Mouse (Mus musculus): ENCODE data around the gene Olfr643. TPM values are rescaled to one million over a fixed set of nuclear protein-coding genes. Genes with fewer than 3 reads are reported as not detected.

Olfr643 gene
- not detected in 2 replicates for polyA plus RNA-seq (2011; ENCODE audit: insufficient read length, low read depth, missing spikeins)

DNA sequence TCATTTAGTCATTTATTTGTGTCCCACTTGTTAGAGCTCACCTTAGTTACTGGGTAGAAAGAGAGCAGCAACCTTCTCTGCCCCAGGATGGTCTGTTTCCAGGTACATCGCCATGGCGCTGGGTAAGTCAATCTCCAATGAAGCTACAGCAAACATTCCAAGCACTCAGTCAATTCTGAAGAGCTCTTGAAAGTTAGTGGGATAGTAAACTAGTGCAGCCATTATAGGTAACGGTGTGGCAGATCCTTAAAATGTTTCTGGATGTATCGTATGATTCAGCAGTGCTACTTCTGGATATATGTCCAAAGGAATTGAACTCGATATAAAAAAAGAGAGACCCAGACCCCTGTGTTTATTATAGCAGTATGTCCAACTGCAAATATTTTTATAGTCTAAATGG is at the start of gene Olfr643:
Gene Olfr643, minus strand, starts transcription at position 101 of the 400 bp plus-strand sequence.
- H3K27ac ChIP-seq (ENCODE audit: insufficient read depth, low read length): no peak within 1 kb of the TSS
- no peak within 1 kb of the TSS for H3K4me3 ChIP-seq (ENCODE audit: insufficient read depth, low read length)
- H3K4me1 ChIP-seq (ENCODE audit: control insufficient read depth, insufficient read depth, low read length): no peaks in the 10 kb centered on the region
- no peak for TF ChIP-seq CTCF (IDR thresholded peaks at IDR 0.05; ENCODE audit: borderline replicate concordance, insufficient read depth, low read length)
- no peak for TF ChIP-seq POLR2A (IDR thresholded peaks at IDR 0.05; ENCODE audit: low read depth, low read length)

DNA sequence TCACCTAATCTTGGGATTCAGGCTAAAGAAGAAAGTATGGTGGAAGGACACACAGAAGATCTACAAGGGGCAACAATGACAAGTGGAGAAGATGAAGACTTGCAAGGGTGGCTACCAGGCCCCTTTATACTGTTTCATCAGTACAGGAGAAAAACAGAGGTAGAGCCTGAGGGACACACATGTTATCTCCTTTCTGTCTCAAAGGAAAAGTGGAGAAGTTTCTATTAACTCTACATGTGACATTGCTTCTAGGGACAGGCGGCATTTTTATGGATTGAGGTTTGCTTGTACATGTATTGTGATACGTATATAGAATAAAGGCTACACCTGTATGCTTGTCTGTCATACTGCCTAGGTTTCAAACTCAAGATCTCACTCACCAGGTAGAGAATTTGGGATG is 46.1 kb upstream of the Olfr643 start, which contains the start of gene Olfr648:
Gene Olfr648, minus strand, starts transcription at position 101 of the 400 bp plus-strand sequence.
- no peaks in the 10 kb centered on the region for H3K4me1 ChIP-seq (ENCODE audit: control insufficient read depth, insufficient read depth, low read length)
- TF ChIP-seq POLR2A (IDR thresholded peaks at IDR 0.05; ENCODE audit: low read depth, low read length) (no peak), CTCF (IDR thresholded peaks at IDR 0.05; ENCODE audit: borderline replicate concordance, insufficient read depth, low read length) (no peak)

DNA sequence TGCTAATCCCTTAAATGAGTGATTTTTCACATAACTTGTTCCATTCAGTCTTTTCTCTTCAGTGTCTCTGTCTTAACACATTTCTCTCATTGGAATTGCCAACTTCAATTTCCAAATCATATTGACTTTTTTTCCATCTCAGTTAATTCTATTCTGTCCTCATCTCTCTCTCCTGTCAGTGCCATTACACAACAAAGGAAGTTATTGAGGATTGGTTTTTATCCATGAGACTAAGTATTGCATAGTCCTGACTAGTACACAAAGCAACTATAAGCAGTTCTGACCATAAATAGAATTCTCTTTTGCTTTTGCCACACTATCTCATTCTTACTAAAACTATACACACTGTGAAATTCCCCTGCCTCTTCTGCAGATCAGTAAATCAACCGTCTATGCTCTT is 41.9 kb upstream of the Olfr643 start:
- TF ChIP-seq CTCF (IDR thresholded peaks at IDR 0.05; ENCODE audit: borderline replicate concordance, insufficient read depth, low read length) (no peak), POLR2A (IDR thresholded peaks at IDR 0.05; ENCODE audit: low read depth, low read length) (no peak)
- no peaks in the 10 kb centered on the region for H3K4me1 ChIP-seq (ENCODE audit: control insufficient read depth, insufficient read depth, low read length)

More for the DNA sequence above, 46.1 kb upstream of the Olfr643 start, which contains the start of gene Olfr648:
- H3K4me3 ChIP-seq (ENCODE audit: insufficient read depth, low read length): no peak within 1 kb of the TSS
- H3K27ac ChIP-seq (ENCODE audit: insufficient read depth, low read length): no peak within 1 kb of the TSS

DNA sequence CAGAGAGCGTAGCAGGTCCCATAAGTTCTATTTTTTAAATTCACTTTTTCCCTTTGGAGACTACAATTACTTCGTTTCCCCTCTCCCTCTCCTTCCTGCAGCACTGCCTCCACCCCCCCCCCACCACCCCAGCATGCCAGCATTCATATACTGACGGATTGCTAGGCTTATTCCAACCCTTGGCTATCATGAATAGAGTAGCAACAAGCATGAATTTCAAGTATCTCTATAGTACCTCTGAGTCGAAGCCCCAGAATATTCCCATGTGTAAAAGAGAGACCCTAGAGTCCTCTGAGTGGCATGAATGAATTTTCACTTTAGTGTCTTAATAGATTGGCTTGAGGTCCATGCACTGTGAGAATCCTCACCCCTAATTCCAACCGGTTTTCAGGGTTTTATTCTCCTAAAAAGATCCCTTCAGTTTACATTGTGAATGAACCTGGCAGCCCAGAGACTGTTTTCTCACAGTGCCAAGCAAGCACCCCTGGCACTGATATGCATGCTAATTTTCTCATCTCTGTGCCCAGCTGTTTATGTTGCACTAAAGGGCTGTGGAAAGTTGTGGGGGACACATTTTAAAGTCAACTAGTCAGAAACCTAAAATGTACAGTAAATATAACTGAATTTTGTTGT is 41.3 kb upstream of the Olfr643 start:
- Histone ChIP-seq H3K4me1 (ENCODE audit: control insufficient read depth, insufficient read depth, low read length) (no peaks in the 10 kb centered on the region), H3K4me3 (ENCODE audit: insufficient read depth, low read length) (no peak overlapping the region), H3K27ac (ENCODE audit: insufficient read depth, low read length) (no peak overlapping the region)
- TF ChIP-seq POLR2A (IDR thresholded peaks at IDR 0.05; ENCODE audit: low read depth, low read length): no peak
- no peak for TF ChIP-seq CTCF (IDR thresholded peaks at IDR 0.05; ENCODE audit: borderline replicate concordance, insufficient read depth, low read length)

More for the DNA sequence above, 41.9 kb upstream of the Olfr643 start:
- Histone ChIP-seq H3K27ac (ENCODE audit: insufficient read depth, low read length) (no peak overlapping the region), H3K4me3 (ENCODE audit: insufficient read depth, low read length) (no peak overlapping the region)

DNA sequence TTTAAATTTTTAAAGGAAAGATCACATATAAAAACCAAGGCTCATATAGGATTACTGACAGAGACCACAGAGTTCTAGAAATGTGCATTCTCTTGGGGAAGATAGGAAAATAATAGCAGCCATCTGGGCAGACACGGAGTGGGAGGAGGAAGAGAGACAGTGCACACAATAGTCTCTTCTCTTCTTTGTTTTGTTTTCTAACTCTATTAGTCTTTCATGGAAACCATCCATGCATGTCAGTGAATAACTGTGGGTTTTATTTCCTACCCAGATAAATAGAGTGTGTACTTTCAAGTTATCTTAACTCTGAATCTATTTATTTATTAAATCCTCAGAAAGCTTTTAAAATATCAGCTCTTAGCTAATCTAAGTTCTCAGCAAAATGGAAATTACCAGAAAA is 37.9 kb upstream of the Olfr643 start:
- no peaks in the 10 kb centered on the region for H3K4me1 ChIP-seq (ENCODE audit: control insufficient read depth, insufficient read depth, low read length)
- TF ChIP-seq POLR2A (IDR thresholded peaks at IDR 0.05; ENCODE audit: low read depth, low read length) (no peak), CTCF (IDR thresholded peaks at IDR 0.05; ENCODE audit: borderline replicate concordance, insufficient read depth, low read length) (no peak)
- no peak overlapping the region for H3K4me3 ChIP-seq (ENCODE audit: insufficient read depth, low read length)

DNA sequence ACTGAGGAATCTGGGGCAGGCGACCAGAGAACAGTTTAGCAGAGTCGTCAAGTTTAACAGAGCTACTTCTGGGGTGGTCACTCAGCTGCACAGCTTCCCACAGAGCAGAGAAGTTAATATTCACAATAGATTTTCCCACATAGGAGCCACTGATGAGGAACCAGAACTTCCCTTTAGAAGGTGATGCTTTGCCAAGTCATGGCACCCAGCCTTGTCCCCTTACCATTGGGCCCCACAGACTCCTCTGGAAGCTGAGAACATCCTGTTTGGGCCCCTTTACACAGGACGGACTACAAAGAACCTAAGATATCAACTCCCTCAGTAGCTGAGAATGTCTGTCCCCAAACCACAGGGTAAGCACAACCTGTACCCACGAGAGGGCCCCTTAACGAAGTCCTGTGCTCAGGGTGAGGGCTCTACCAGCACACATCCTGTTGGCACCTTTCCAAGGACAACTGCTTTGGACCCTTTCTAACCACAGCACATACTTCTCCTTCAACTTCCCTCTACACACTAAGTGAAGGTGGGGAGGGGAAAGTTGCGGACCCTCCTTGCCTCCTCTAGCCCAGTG is 32.5 kb upstream of the Olfr643 start:
- no peak for TF ChIP-seq CTCF (IDR thresholded peaks at IDR 0.05; ENCODE audit: borderline replicate concordance, insufficient read depth, low read length)
- no peak for TF ChIP-seq POLR2A (IDR thresholded peaks at IDR 0.05; ENCODE audit: low read depth, low read length)
- H3K4me1 ChIP-seq (ENCODE audit: control insufficient read depth, insufficient read depth, low read length): no peaks in the 10 kb centered on the region
- no peak overlapping the region for H3K4me3 ChIP-seq (ENCODE audit: insufficient read depth, low read length)
- no peak overlapping the region for H3K27ac ChIP-seq (ENCODE audit: insufficient read depth, low read length)

More for the DNA sequence above, 37.9 kb upstream of the Olfr643 start:
- no peak overlapping the region for H3K27ac ChIP-seq (ENCODE audit: insufficient read depth, low read length)

DNA sequence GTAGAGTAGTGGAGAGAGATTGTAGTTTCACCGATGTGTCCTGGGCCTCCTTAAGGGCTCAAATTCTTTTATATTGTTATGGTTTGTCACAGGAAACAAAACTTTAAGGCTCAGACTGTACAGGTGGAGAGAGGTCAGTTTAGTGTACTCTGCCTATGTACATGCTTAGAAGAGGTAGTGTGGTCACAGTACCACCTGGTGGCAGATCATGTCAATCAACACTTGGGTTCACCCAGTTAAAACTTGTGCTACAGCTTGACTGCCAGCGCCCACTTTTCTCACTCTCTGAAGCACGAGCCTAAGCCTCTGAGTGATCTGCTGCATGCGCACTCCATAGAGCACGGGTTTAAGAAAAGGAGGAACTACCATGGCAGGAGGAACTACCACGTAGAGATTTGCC is 29.9 kb upstream of the Olfr643 start:
- Histone ChIP-seq H3K4me3 (ENCODE audit: insufficient read depth, low read length) (no peak overlapping the region), H3K27ac (ENCODE audit: insufficient read depth, low read length) (no peak overlapping the region), H3K4me1 (ENCODE audit: control insufficient read depth, insufficient read depth, low read length) (no peaks in the 10 kb centered on the region)
- TF ChIP-seq POLR2A (IDR thresholded peaks at IDR 0.05; ENCODE audit: low read depth, low read length): no peak
- no peak for TF ChIP-seq CTCF (IDR thresholded peaks at IDR 0.05; ENCODE audit: borderline replicate concordance, insufficient read depth, low read length)

DNA sequence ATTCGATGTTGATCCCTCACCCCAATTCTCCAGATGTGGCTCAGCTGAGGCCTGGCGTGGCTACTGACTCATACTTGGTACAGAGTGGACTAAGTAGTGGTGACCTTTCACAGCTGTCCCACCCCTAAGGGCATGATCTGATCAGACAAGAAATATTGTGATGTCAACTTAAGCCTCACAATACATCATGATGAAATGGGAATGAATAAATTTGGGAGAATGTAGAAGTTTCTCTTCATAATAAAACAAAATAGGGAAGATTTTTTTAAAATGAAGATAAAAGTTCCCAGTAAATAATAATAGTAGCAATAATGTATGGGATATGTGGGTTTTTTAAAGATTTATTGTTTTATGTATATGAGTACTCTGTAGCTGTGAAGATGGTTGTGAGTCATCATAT is 13.3 kb upstream of the Olfr643 start, which contains the start of gene Ubqlnl:
Gene Ubqlnl, minus strand, starts transcription at position 101 of the 400 bp plus-strand sequence.
- no peak within 1 kb of the TSS for H3K4me3 ChIP-seq (ENCODE audit: insufficient read depth, low read length)
- TF ChIP-seq CTCF (IDR thresholded peaks at IDR 0.05; ENCODE audit: borderline replicate concordance, insufficient read depth, low read length) (no peak), POLR2A (IDR thresholded peaks at IDR 0.05; ENCODE audit: low read depth, low read length) (no peak)
- H3K4me1 ChIP-seq (ENCODE audit: control insufficient read depth, insufficient read depth, low read length): no peaks in the 10 kb centered on the region
- no peak within 1 kb of the TSS for H3K27ac ChIP-seq (ENCODE audit: insufficient read depth, low read length)

DNA sequence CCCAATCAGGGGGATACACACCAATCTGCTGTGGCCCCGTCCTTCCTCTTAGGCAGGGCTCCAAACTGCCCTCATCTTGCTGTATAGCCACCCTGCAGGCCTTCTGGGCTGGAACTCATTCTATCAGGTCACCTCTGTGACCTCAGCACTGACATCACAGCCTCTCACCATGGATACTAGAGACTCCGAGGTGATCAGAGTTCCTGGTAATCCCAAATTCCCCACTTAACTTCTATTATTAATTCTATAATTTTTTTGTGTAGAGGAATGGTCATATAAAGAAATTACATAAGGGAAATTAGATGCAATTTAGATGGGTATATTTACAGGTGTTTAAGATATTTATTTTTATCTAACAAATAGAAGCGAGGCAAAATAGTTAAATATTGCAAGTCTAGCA is 6.0 kb upstream of the Olfr643 start, which contains the start of gene Ubqln3:
Gene Ubqln3, minus strand, starts transcription at position 101 of the 400 bp plus-strand sequence.
- Histone ChIP-seq H3K27ac (ENCODE audit: insufficient read depth, low read length) (no peak within 1 kb of the TSS), H3K4me1 (ENCODE audit: control insufficient read depth, insufficient read depth, low read length) (no peaks in the 10 kb centered on the region), H3K4me3 (ENCODE audit: insufficient read depth, low read length) (no peak within 1 kb of the TSS)
- TF ChIP-seq POLR2A (IDR thresholded peaks at IDR 0.05; ENCODE audit: low read depth, low read length): no peak
- TF ChIP-seq CTCF (IDR thresholded peaks at IDR 0.05; ENCODE audit: borderline replicate concordance, insufficient read depth, low read length): no peak

DNA sequence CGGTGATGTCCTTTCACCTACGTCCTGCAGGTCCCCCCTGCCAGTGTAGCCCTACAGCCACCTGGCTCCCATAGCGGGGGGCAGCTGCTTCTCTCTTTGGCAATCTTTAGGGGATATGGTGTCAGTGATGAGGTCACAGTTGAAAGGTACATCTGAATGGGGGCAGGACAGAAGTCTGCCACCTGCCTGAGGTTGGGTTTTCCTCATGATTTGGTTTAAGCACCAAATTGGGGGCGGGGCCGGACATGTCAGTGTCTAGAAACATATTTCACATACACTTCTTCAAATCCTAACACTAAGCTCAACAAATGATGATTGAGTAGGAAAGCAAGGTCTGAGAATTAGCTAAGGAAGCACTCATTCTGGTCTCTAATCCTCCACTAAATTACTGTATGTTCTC is 7.5 kb downstream of the Olfr643 start, which contains the start of gene Ubqln5:
Gene Ubqln5, minus strand, starts transcription at position 101 of the 400 bp plus-strand sequence.
- TF ChIP-seq POLR2A (IDR thresholded peaks at IDR 0.05; ENCODE audit: low read depth, low read length) (no peak), CTCF (IDR thresholded peaks at IDR 0.05; ENCODE audit: borderline replicate concordance, insufficient read depth, low read length) (no peak)
- Histone ChIP-seq H3K4me3 (ENCODE audit: insufficient read depth, low read length) (no peak within 1 kb of the TSS), H3K27ac (ENCODE audit: insufficient read depth, low read length) (no peak within 1 kb of the TSS), H3K4me1 (ENCODE audit: control insufficient read depth, insufficient read depth, low read length) (no peaks in the 10 kb centered on the region)

Data from embryonic fibroblast, embryonic 13.5 days (primary cell).